Mouse (Mus musculus): ENCODE data around the gene Eif6. TPM values are rescaled to one million over a fixed set of nuclear protein-coding genes. Genes with fewer than 3 reads are reported as not detected.

Gene Eif6
- polyA plus RNA-seq, 1 experiment, result 198 TPM

- Histone ChIP-seq H3K27me3 (ENCODE audit: control insufficient read depth, insufficient read depth, insufficient read length) (peaks cover 66% of the 10 kb centered on the region), H3K4me2 (ENCODE audit: low read depth) (no peak overlapping the region), H3K79me2 (ENCODE audit: control insufficient read depth, insufficient read depth) (no peaks in the 10 kb centered on the region), H3ac (ENCODE audit: control insufficient read depth, insufficient read length) (no peak overlapping the region), H3K4me3 (no peak overlapping the region), H3K36me3 (ENCODE audit: control insufficient read depth, insufficient read depth) (no peaks in the 10 kb centered on the region)
- TF ChIP-seq SRF (IDR thresholded peaks at IDR 0.05; ENCODE audit: control insufficient read depth, insufficient read length, low read depth), result no peak
- TF ChIP-seq CEBPB (IDR thresholded peaks at IDR 0.05; ENCODE audit: insufficient read depth, poor library complexity, severe bottlenecking), result no peak
- no peak for TF ChIP-seq TCF3 (IDR thresholded peaks at IDR 0.05; ENCODE audit: insufficient read length, low read depth)
- no peak for TF ChIP-seq MYOG (IDR thresholded peaks at IDR 0.05; ENCODE audit: control insufficient read depth in 1 of 3, insufficient read depth in 1 of 3, insufficient read length in 2 of 3, low read depth in 2 of 3)
- no peak for TF ChIP-seq E2F4 (IDR thresholded peaks at IDR 0.05; ENCODE audit: insufficient read depth)
- no peak for TF ChIP-seq USF1 (IDR thresholded peaks at IDR 0.05; ENCODE audit: low read depth)
- no peak for TF ChIP-seq POLR2A (IDR thresholded peaks at IDR 0.05; ENCODE audit: insufficient read length, low read depth)
- no peak for TF ChIP-seq POLR2AphosphoS2 (IDR thresholded peaks at IDR 0.05; ENCODE audit: insufficient read length, low read depth)
- TF ChIP-seq TCF12 (IDR thresholded peaks at IDR 0.05; ENCODE audit: insufficient read depth, poor library complexity, severe bottlenecking), result no peak
- no peak for TF ChIP-seq MAX (IDR thresholded peaks at IDR 0.05; ENCODE audit: low read depth)
- no peak for TF ChIP-seq REST (IDR thresholded peaks at IDR 0.05; ENCODE audit: insufficient read depth, insufficient read length)
- no peak for TF ChIP-seq MYOD1 (IDR thresholded peaks at IDR 0.05; ENCODE audit: control insufficient read depth in 1 of 3, insufficient read length in 2 of 3, low read depth in 2 of 3)
Measured at GRCm38 (mm10) chr2:155774261-155774926, 52.3 kb downstream of the Eif6 start.

- Histone ChIP-seq H3K79me2 (ENCODE audit: control insufficient read depth, insufficient read depth) (no peaks in the 10 kb centered on the region), H3K27me3 (ENCODE audit: control insufficient read depth, insufficient read depth, insufficient read length) (peaks cover 63% of the 10 kb centered on the region), H3K36me3 (ENCODE audit: control insufficient read depth, insufficient read depth) (no peaks in the 10 kb centered on the region), H3K4me3 (no peak overlapping the region), H3ac (ENCODE audit: control insufficient read depth, insufficient read length) (no peak overlapping the region), H3K4me2 (ENCODE audit: low read depth) (no peak overlapping the region)
- TF ChIP-seq POLR2A (IDR thresholded peaks at IDR 0.05; ENCODE audit: insufficient read length, low read depth) (no peak), REST (IDR thresholded peaks at IDR 0.05; ENCODE audit: insufficient read depth, insufficient read length) (no peak), MYOG (IDR thresholded peaks at IDR 0.05; ENCODE audit: control insufficient read depth in 1 of 3, insufficient read depth in 1 of 3, insufficient read length in 2 of 3, low read depth in 2 of 3) (no peak), CEBPB (IDR thresholded peaks at IDR 0.05; ENCODE audit: insufficient read depth, poor library complexity, severe bottlenecking) (no peak), USF1 (IDR thresholded peaks at IDR 0.05; ENCODE audit: low read depth) (no peak), SRF (IDR thresholded peaks at IDR 0.05; ENCODE audit: control insufficient read depth, insufficient read length, low read depth) (no peak), POLR2AphosphoS2 (IDR thresholded peaks at IDR 0.05; ENCODE audit: insufficient read length, low read depth) (no peak), TCF12 (IDR thresholded peaks at IDR 0.05; ENCODE audit: insufficient read depth, poor library complexity, severe bottlenecking) (no peak)
Measured at GRCm38 (mm10) chr2:155773664-155774063, 53.1 kb downstream of the Eif6 start.

Other genes with a start within 250 kb of the Eif6 start
- 55.3 TPM for gene Gss, start 234.1 kb downstream of the Eif6 start, polyA plus RNA-seq (2012; fragmentation: generic; extraction: Trizol)
- gene Myh7b, start 215.7 kb downstream of the Eif6 start, polyA plus RNA-seq (2012; fragmentation: generic; extraction: Trizol), result 12.2 TPM
- gene Trpc4ap, start 134.5 kb downstream of the Eif6 start, polyA plus RNA-seq (2012; fragmentation: generic; extraction: Trizol), result 89.0 TPM
- 21.9 TPM for gene Edem2, start 97.5 kb downstream of the Eif6 start, polyA plus RNA-seq (2012; fragmentation: generic; extraction: Trizol)
- gene Gm17581, start 91.1 kb downstream of the Eif6 start, polyA plus RNA-seq (2012; fragmentation: generic; extraction: Trizol), result not detected
- 2.7 TPM for gene Procr, start 75.8 kb downstream of the Eif6 start, polyA plus RNA-seq (2012; fragmentation: generic; extraction: Trizol)
- 0.02 TPM for gene Mmp24, start 51.6 kb downstream of the Eif6 start, polyA plus RNA-seq (2012; fragmentation: generic; extraction: Trizol)
- 32.2 TPM for gene BC029722, start 7.5 kb downstream of the Eif6 start, polyA plus RNA-seq (2012; fragmentation: generic; extraction: Trizol)
- gene Fam83c, start 7.9 kb upstream of the Eif6 start, polyA plus RNA-seq (2012; fragmentation: generic; extraction: Trizol), result not detected
- 96.2 TPM for gene Uqcc1, start 103.4 kb upstream of the Eif6 start, polyA plus RNA-seq (2012; fragmentation: generic; extraction: Trizol)
- gene Gm15557, start 113.8 kb upstream of the Eif6 start, polyA plus RNA-seq (2012; fragmentation: generic; extraction: Trizol), result 0.13 TPM
- 2.8 TPM for gene Gdf5, start 118.4 kb upstream of the Eif6 start, polyA plus RNA-seq (2012; fragmentation: generic; extraction: Trizol)
- 13.0 TPM for gene Cep250, start 129.5 kb upstream of the Eif6 start, polyA plus RNA-seq (2012; fragmentation: generic; extraction: Trizol)
- gene 6430550D23Rik, start 181.1 kb upstream of the Eif6 start, polyA plus RNA-seq (2012; fragmentation: generic; extraction: Trizol), result 0.29 TPM
- gene Ergic3, start 181.1 kb upstream of the Eif6 start, polyA plus RNA-seq (2012; fragmentation: generic; extraction: Trizol), result 372 TPM
- not detected for gene Fer1l4, start 226.0 kb upstream of the Eif6 start, polyA plus RNA-seq (2012; fragmentation: generic; extraction: Trizol)
- gene Spag4, start 238.2 kb upstream of the Eif6 start, polyA plus RNA-seq (2012; fragmentation: generic; extraction: Trizol), result 1.1 TPM